Mouse (Mus musculus) embryonic facial prominence, embryonic 12.5 days (tissue): ENCODE results near the gene Ptprm. TPM values are rescaled to one million over a fixed set of nuclear protein-coding genes. Genes with fewer than 3 reads are reported as not detected.

Experiments used
- ATAC-seq: fragments of 200-750 bp; cut with Nextera tagmentation; 2 replicates; pipeline ENCODE4 v1.8.0; 2017; ENCODE audit not compliant: insufficient number of reproducible peaks, insufficient read depth, low FRiP score, low TSS enrichment
- H3K27ac ChIP-seq: fragments of 300-500 bp; sonication (generic); 2 replicates; pipeline ENCODE4 v1.5.1; 2016; ENCODE audit warnings: mild to moderate bottlenecking
- H3K27me3 ChIP-seq: fragments of 300-500 bp; sonication (generic); 2 replicates; pipeline ENCODE4 v1.6.1; 2016; ENCODE audit warnings: mild to moderate bottlenecking, moderate library complexity
- H3K36me3 ChIP-seq: fragments of 300-500 bp; sonication (generic); 2 replicates; pipeline ENCODE4 v1.6.1; 2016; ENCODE audit warnings: mild to moderate bottlenecking
- H3K4me1 ChIP-seq: fragments of 300-500 bp; sonication (generic); 2 replicates; pipeline ENCODE4 v1.6.1; 2016
- H3K4me2 ChIP-seq: fragments of 300-500 bp; sonication (generic); replicated peaks from 2 replicates; pipeline ENCODE4 v1.6.1; 2016; ENCODE audit warnings: mild to moderate bottlenecking, moderate library complexity
- H3K4me3 ChIP-seq: fragments of 300-500 bp; sonication (generic); 2 replicates; pipeline ENCODE4 v1.5.1; 2016; ENCODE audit warnings: mild to moderate bottlenecking
- H3K9ac ChIP-seq: fragments of 300-500 bp; sonication (generic); 2 replicates; pipeline ENCODE4 v1.6.1; 2016; ENCODE audit warnings: mild to moderate bottlenecking, moderate library complexity
- H3K9me3 ChIP-seq: fragments of 300-500 bp; sonication (generic); 2 replicates; pipeline ENCODE4 v1.6.1; 2016; ENCODE audit warnings: mild to moderate bottlenecking, moderate library complexity
- WGBS: fragments of 180-500 bp; shearing (Covaris S2); methylation state at CpG from one replicate; pipeline ENCODE4 v1.1.7; 2016; 5-methylcytosine and 5-hydroxymethylcytosine counted together
- polyA plus RNA-seq: library from polyadenylated mRNA; unstranded; fragments of >200 nt; fragmentation: Nextera tagmentation; extraction: Ambion mirVana; gene quantifications from 2 replicates; pipeline ENCODE4 v1.2.1, GENCODE M21; 2016

Ptprm gene
- polyA plus RNA-seq, 1 experiment from 2014 or later = 17.2 TPM

DNA sequence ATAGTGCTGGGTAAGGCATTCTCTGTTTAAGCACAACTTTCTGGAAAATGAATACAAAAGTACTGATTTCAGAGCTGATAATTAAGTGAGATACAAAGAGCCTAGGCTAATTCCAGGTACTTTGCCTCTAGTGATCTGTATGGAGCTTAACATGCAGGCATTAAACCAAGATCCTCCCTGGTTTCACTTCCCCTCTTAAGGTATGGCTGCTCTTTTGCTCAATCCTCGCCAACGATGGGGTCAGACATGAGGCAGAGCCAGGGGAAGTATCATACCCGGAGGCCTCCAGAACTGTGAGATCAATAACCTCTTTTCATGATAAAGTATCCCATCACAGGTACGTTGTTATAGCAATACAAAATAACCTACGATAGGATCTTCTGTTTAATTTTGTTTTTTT lies 5.3 kb upstream of the Ptprm start:
- H3K4me2 ChIP-seq = no peak overlapping the region
- ATAC-seq = no peak
- 94% methylated on average over 5 of the region's 5 CpGs for WGBS

DNA sequence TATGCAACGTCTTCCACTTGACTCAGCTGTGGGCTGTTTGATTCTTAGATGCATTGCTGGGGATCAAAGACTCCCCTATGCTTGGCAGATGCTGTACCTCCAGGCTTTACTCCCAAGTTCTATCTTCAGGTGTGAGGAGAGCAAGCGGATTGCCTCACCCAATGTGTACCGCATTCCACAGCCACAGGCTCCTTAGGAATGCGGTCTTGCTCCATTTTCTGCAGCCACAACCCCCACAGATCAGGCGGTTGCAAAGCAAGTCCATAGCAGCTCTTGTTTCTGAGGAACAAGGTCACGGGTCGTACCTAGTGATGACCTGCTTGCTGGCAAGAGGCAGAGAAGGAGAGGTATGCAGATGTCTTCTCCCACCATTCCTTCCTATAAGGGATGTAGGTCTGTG lies 4.3 kb upstream of the Ptprm start:
- H3K36me3 ChIP-seq = no peaks in the 10 kb centered on the region
- H3K4me3 ChIP-seq = no peak overlapping the region
- no peaks in the 10 kb centered on the region for H3K9me3 ChIP-seq
- peaks cover 9% of the 10 kb centered on the region for H3K27me3 ChIP-seq
- no peak overlapping the region for H3K4me2 ChIP-seq
- no peak overlapping the region for H3K9ac ChIP-seq
- WGBS = 83% methylated on average over 7 of the region's 7 CpGs
- ATAC-seq = no peak
- H3K4me1 ChIP-seq = no peaks in the 10 kb centered on the region
- H3K27ac ChIP-seq = no peak overlapping the region

More for the DNA sequence above, 5.3 kb upstream of the Ptprm start:
- Histone ChIP-seq H3K9ac (no peak overlapping the region), H3K4me3 (no peak overlapping the region), H3K36me3 (no peaks in the 10 kb centered on the region), H3K4me1 (no peaks in the 10 kb centered on the region), H3K27ac (no peak overlapping the region), H3K9me3 (no peaks in the 10 kb centered on the region), H3K27me3 (peaks cover 9% of the 10 kb centered on the region)

DNA sequence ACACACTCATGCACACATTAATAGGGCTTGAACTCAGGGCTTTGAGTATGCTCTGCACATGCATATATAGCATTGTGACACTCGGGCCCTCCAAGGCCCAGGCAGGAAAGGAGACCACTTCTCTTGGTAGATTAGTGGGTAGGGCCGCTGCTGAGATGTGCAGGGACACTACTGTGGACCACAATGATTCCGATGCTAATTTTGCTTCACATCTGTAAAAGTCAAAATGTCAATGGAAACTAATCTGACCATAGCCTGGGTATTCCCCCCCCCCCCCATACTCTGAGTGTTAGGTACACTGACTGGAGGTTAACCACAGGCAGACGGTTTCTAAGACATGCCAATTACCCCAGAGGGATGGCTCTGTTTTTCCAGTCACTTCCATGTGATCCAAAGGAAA lies 2.9 kb upstream of the Ptprm start:
- Histone ChIP-seq H3K4me3 (no peak overlapping the region), H3K27me3 (peaks cover 9% of the 10 kb centered on the region), H3K9ac (no peak overlapping the region), H3K4me2 (no peak overlapping the region), H3K27ac (no peak overlapping the region), H3K4me1 (peaks cover 3% of the 10 kb centered on the region; the same call in 1 of the 2 replicates), H3K9me3 (no peaks in the 10 kb centered on the region), H3K36me3 (no peaks in the 10 kb centered on the region)
- ATAC-seq = no peak
- 69% methylated on average over 4 of the region's 4 CpGs for WGBS

DNA sequence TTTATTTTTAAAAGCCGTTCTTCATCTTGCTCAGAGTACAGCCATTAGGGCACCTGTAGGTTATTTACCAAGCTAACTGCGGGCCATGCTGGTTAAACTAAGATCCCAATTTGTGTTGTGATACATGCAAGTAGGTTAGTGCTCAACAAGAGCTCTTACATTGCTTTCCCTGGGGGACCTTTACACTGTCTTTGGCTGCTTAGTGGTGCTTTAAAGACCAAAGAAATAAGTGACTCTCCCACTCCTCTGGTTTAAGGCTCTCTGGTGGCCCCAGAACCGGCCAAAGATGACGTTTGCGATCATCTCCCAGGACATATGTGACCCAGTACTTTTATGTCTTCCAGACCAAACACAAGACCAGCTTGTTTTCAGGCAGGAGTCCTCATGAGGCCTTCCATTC lies 994 bp upstream of the Ptprm start:
- Histone ChIP-seq H3K27ac (no peak overlapping the region), H3K9ac (no peak overlapping the region), H3K9me3 (no peaks in the 10 kb centered on the region), H3K36me3 (no peaks in the 10 kb centered on the region), H3K27me3 (peaks cover 13% of the 10 kb centered on the region), H3K4me1 (peaks cover 12% of the 10 kb centered on the region; the same call in 1 of the 2 replicates), H3K4me2 (peak overlapping the region; percentile 75), H3K4me3 (no peak overlapping the region)
- no peak for ATAC-seq
- WGBS = 30% methylated on average over 5 of the region's 5 CpGs

DNA sequence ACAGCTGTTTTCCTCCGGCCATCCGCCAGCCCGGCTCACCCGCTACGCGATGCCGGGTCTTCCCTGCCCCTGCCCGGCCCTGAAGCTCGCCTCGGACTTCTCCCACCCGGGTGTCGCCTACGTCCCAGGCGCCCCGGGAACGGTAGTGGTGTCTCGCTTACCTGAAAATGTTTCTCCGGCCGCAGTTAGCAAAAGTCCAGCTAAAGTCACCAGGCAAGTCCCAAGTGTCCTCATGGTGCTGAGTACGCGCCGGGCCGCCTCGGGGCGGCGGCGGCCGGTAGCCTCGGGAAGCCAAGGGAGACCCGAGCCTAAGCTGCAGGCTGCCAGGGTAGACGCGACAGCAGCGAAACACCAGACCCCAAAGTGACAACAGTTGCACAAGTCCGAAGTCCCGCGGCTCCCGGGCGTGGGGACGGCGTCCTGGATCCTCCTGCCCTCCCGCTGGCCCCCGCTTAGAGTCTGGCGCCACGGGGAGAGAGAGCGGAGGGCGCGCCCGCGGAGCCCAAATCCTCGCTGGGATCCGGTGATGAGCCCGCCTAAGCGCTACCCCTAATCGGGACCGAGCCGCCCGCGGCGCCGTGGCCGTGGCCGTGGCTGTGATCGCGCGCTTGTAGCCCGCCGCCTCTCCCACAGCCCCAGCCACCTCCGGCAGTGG lies 334 bp downstream of the Ptprm start:
- WGBS = under 1% methylated on average over 66 of the region's 68 CpGs
- H3K4me2 ChIP-seq = peak overlapping the region; percentile 75
- peak overlapping the region; percentile 41; the same call in 1 of the 2 replicates for H3K27ac ChIP-seq
- no peaks in the 10 kb centered on the region for H3K9me3 ChIP-seq
- peaks cover 13% of the 10 kb centered on the region for H3K27me3 ChIP-seq
- ATAC-seq = peak; percentile 68
- H3K9ac ChIP-seq = peak overlapping the region; percentile 56
- no peaks in the 10 kb centered on the region for H3K36me3 ChIP-seq
- peaks cover 12% of the 10 kb centered on the region; the same call in 1 of the 2 replicates for H3K4me1 ChIP-seq
- H3K4me3 ChIP-seq = peak overlapping the region; percentile 68

DNA sequence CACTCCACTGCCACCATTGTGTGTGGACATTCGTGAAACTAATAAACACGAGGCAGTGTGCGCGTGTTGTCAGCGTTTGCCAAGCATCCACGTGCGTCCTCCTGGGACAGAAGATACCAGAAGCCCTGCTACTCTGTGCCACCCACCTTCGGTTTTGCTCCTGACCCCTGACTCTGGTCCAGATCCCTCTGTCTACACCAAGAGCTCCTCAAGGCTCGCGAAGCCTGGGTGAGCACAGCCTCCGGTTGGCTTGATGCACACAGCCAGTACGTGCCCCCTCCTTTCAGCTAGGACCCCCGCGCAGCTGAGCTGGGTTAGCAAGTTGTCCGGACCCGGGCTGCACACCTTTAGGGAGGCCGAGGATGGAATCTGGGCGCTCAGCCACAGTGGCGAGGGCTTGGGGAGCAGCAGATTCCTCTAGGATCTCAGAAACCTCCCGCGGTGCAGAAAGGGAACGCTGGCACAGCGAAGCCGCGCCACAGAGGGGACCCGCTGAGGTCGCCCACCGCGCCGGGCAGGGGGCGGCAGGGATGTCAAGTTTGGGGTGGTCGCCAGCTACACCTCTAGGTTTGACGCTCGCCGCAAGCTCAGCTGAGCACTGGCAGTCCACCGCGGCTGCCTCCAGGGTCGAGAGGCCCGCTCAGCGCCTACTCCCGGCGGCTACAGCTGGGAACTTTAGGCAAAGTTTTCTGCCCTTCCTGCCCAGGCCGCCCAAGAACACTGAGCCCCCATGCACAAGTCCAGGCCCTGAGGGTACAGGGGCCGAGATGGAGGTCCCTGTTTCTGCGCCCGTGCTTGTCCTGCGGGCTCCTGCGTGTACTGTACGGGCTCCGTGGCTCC lies 1.1 kb downstream of the Ptprm start:
- WGBS = 3% methylated on average over 50 of the region's 50 CpGs
- H3K27me3 ChIP-seq = peaks cover 13% of the 10 kb centered on the region
- no peaks in the 10 kb centered on the region for H3K9me3 ChIP-seq
- ATAC-seq = 0 out of 2 replicates have a peak, but pooled peaks have one; percentile 4
- peaks cover 12% of the 10 kb centered on the region; the same call in 1 of the 2 replicates for H3K4me1 ChIP-seq
- H3K4me2 ChIP-seq = peak overlapping the region; percentile 75
- H3K27ac ChIP-seq = no peak overlapping the region
- H3K9ac ChIP-seq = peak overlapping the region; percentile 56
- H3K4me3 ChIP-seq = peak overlapping the region; percentile 68
- H3K36me3 ChIP-seq = no peaks in the 10 kb centered on the region

DNA sequence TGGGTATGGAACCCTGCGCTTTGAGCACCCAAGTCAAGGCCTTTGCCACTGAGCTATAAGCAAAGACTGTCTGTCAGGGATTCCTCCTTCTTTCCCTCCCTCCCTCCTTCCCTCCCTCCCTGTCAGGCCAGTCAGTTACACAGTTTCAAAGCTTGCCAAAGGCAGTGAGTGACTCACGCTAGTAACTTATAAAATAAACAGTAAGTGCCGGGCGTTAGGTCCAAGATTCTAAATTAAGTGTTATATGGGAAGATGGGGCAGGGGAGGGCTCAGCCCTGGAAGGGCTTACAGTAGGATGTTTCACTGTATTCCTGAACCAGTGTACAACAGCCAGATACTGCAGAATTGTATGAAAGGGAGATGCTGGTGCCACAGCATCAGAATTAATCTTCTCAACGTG lies 2.8 kb downstream of the Ptprm start:
- H3K9me3 ChIP-seq = no peaks in the 10 kb centered on the region
- no peak for ATAC-seq
- H3K27me3 ChIP-seq = peaks cover 12% of the 10 kb centered on the region
- peaks cover 12% of the 10 kb centered on the region; the same call in 1 of the 2 replicates for H3K4me1 ChIP-seq
- WGBS = 48% methylated on average over 5 of the region's 5 CpGs
- peak overlapping the region; percentile 75 for H3K4me2 ChIP-seq
- no peak overlapping the region for H3K9ac ChIP-seq
- H3K4me3 ChIP-seq = 0 out of 2 replicates have a peak overlapping the region, but pooled peaks have one; percentile 1
- H3K27ac ChIP-seq = no peak overlapping the region
- no peaks in the 10 kb centered on the region for H3K36me3 ChIP-seq

DNA sequence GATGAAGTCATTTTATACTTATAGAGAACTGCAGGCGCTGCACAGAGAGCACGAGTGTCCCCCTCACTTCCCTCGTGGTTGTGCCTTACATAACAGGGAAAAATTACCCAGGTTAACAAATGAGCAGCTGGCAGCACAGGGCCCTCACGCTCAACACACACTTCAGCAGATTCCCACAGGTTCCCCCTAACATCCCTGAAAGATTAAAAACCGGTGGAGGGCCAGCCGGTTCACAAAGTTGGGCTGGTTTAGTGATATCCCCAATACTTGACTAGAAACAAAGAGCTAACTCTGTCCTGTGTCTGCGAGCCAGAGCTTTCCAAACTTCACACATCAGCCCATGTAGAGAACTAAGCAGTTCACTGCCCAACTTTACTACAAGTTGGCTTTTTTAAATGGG lies 3.7 kb downstream of the Ptprm start:
- no peak for ATAC-seq
- H3K9me3 ChIP-seq = no peaks in the 10 kb centered on the region
- 55% methylated on average over 7 of the region's 7 CpGs for WGBS
- no peak overlapping the region for H3K27ac ChIP-seq
- no peak overlapping the region for H3K4me2 ChIP-seq
- H3K4me3 ChIP-seq = no peak overlapping the region
- H3K4me1 ChIP-seq = peaks cover 12% of the 10 kb centered on the region; the same call in 1 of the 2 replicates
- H3K9ac ChIP-seq = no peak overlapping the region
- peaks cover 5% of the 10 kb centered on the region for H3K27me3 ChIP-seq
- H3K36me3 ChIP-seq = no peaks in the 10 kb centered on the region

DNA sequence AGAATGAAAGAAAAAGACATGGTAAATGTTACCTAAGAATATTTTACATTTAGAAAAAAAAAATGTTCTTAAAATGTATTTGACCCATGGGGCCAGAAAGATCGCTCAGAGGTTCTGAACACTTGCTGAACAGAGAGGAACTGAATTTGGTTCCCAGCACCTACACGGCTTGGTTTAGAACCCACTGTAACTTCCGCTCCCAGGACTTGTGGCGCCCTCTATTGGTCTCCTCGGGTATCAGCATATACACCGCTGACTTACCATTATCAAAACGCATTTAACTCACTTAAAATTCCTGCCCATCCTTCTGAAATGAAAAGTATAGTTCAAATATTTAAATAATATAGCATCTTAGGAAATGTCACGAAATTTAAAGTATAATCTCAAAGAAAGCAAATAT lies 4.7 kb downstream of the Ptprm start:
- no peak overlapping the region for H3K9ac ChIP-seq
- no peak overlapping the region for H3K4me3 ChIP-seq
- ATAC-seq = no peak
- H3K27me3 ChIP-seq = peaks cover 5% of the 10 kb centered on the region; the same call in 1 of the 2 replicates
- no peaks in the 10 kb centered on the region for H3K36me3 ChIP-seq
- H3K4me1 ChIP-seq = peaks cover 12% of the 10 kb centered on the region; the same call in 1 of the 2 replicates
- 95% methylated on average over 8 of the region's 8 CpGs for WGBS
- H3K4me2 ChIP-seq = no peak overlapping the region
- no peaks in the 10 kb centered on the region for H3K9me3 ChIP-seq
- H3K27ac ChIP-seq = no peak overlapping the region

DNA sequence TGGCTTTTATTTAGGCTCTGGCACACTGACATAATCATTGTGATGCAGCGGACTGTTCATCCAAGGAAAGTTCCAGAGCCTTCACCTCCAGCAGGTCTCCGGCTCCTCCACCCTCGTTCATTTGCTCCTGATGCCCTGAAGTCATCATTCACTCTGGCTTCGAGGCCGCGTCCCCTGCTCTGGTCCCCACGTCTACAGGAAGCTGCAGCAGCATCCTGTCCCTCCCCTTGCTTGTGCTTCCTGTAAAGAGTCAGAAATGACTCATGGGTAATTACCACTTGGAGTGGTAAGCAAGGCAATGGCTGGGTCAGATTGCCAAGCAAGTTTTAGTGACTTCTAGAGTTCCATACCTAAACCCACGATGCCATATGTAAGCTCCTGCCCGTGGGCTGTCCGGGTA lies 7.3 kb downstream of the Ptprm start:
- ATAC-seq = no peak
- WGBS = 78% methylated on average over 10 of the region's 10 CpGs
- Histone ChIP-seq H3K9me3 (no peaks in the 10 kb centered on the region), H3K27me3 (0 out of 2 replicates have a peak, but pooled peaks cover 5% of the 10 kb centered on the region), H3K4me1 (peaks cover 9% of the 10 kb centered on the region; the same call in 1 of the 2 replicates), H3K4me3 (no peak overlapping the region), H3K36me3 (no peaks in the 10 kb centered on the region), H3K27ac (no peak overlapping the region), H3K9ac (no peak overlapping the region), H3K4me2 (no peak overlapping the region)

DNA sequence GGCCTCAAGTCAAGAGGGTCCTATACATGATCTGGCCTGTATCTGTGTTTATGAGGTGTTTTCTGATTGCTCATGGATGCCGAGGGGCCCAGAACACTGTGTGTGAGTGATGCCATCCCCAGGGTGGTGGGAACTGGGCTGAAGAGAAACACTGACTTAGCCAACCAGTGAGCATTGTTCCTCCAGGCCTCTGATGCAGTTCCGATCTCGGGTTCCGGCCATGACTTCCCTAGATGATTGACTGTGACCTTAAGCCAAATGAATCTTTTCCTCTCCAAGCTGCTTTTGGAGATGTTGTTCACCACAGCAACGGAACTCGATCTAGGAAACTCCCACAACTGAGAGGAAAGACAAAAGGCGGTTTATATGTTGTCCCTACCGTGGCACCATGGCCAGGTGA lies 9.1 kb downstream of the Ptprm start:
- H3K9ac ChIP-seq = no peak overlapping the region
- no peak overlapping the region for H3K4me2 ChIP-seq
- no peak for ATAC-seq
- WGBS = 87% methylated on average over 8 of the region's 8 CpGs
- H3K9me3 ChIP-seq = no peaks in the 10 kb centered on the region
- no peaks in the 10 kb centered on the region for H3K27me3 ChIP-seq
- no peaks in the 10 kb centered on the region for H3K36me3 ChIP-seq
- peaks cover 4% of the 10 kb centered on the region; the same call in 1 of the 2 replicates for H3K4me1 ChIP-seq
- no peak overlapping the region for H3K27ac ChIP-seq
- no peak overlapping the region for H3K4me3 ChIP-seq

DNA sequence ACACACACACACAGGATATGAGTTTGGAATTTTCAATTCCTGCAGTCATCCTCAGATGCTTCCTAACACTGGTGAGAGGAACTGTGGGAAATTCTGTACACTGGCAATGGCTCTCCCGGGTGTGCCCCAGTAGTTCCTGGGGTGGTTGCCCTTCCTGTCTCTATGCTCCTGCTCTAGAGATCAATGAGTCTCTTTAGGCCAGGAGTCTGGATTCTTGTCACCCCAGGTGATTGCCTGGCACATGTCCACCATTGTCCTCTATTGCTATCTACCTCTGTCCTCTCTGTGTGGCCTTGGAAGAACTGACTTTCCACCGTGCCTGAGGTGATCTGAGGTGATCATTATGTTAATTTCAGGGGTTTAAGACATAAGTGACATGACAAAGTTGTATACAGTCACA lies 10.8 kb downstream of the Ptprm start:
- 83% methylated on average over 2 of the region's 2 CpGs for WGBS
- H3K9ac ChIP-seq = no peak overlapping the region
- no peak overlapping the region for H3K4me2 ChIP-seq
- H3K36me3 ChIP-seq = no peaks in the 10 kb centered on the region
- H3K9me3 ChIP-seq = no peaks in the 10 kb centered on the region
- no peak for ATAC-seq
- peaks cover 10% of the 10 kb centered on the region; the same call in 1 of the 2 replicates for H3K4me1 ChIP-seq
- H3K27ac ChIP-seq = no peak overlapping the region
- no peaks in the 10 kb centered on the region for H3K27me3 ChIP-seq
- H3K4me3 ChIP-seq = no peak overlapping the region
